Mouse (Mus musculus): ENCODE data around the gene Camk2g. TPM values are rescaled to one million over a fixed set of nuclear protein-coding genes. Genes with fewer than 3 reads are reported as not detected.
"Not testable (repeated sequence)": the region's sequence is repeated elsewhere in the genome, so short reads cannot be mapped to it uniquely, and the experiment has no call there.

Gene Camk2g
- polyA plus RNA-seq, 1 experiment from 2014 or later = 4.1 TPM

DNA sequence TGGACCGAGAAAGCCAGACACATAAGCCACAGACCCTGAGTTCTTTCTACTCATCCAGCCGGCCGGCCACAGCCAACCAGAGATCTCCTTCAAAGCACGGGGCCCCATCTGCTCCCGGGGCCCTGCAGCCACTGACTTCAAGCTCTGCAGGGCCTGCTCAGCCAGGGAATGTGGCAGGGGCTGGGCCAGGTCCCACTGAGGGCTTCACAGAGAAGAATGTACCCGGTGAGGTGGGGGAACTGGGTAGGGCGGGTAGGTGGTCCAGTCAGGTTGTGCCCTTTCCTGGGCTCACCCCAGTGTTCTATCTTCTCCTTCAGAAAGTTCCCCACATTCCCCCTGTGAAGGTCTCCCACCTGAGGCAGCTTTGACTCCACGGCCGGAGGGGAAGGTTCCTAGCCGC, 75.4 kb downstream of the Camk2g start:
- Histone ChIP-seq H3K27me3 (ENCODE audit: control insufficient read depth, insufficient read depth, low read depth, low read length) (no peaks in the 10 kb centered on the region), H3K4me2 (ENCODE audit: low read depth, low read length) (no peak overlapping the region), H3K36me3 (ENCODE audit: control insufficient read depth, insufficient read depth) (peaks cover 41% of the 10 kb centered on the region), H3K9me3 (replicated peaks; ENCODE audit: control insufficient read depth, low read length) (no peaks in the 10 kb centered on the region), H3K27ac (ENCODE audit: low read length) (no peak overlapping the region), H3K4me3 (ENCODE audit: low read depth, low read length) (no peak overlapping the region), H3K4me1 (ENCODE audit: control insufficient read depth, low read depth, low read length) (peaks cover 3% of the 10 kb centered on the region; the same call in 1 of the 2 replicates), H3K9ac (ENCODE audit: low read depth, low read length) (no peak overlapping the region)
- whole genome bisulfite sequencing (ENCODE audit: insufficient replicate concordance) = 78% methylated on average over 10 of the region's 10 CpGs
- ATAC-seq (ENCODE audit: low read depth) = no peak

- Histone ChIP-seq H3K4me3 (ENCODE audit: low read depth, low read length) (no peak overlapping the region), H3K9me3 (replicated peaks; ENCODE audit: control insufficient read depth, low read length) (no peaks in the 10 kb centered on the region), H3K9ac (ENCODE audit: low read depth, low read length) (no peak overlapping the region), H3K4me1 (ENCODE audit: control insufficient read depth, low read depth, low read length) (peaks cover 7% of the 10 kb centered on the region), H3K27me3 (ENCODE audit: control insufficient read depth, insufficient read depth, low read depth, low read length) (no peaks in the 10 kb centered on the region), H3K27ac (ENCODE audit: low read length) (no peak overlapping the region), H3K36me3 (ENCODE audit: control insufficient read depth, insufficient read depth) (peaks cover 24% of the 10 kb centered on the region), H3K4me2 (ENCODE audit: low read depth, low read length) (no peak overlapping the region)
- 63% methylated on average over 11 of the region's 11 CpGs for WGBS (ENCODE audit: insufficient replicate concordance)
- no peak for ATAC-seq (ENCODE audit: low read depth)
Observed at GRCm38 (mm10) chr14:20713832-20714231, 80.1 kb downstream of the Camk2g start.

- H3K9ac ChIP-seq (ENCODE audit: low read depth, low read length) = peak overlapping the region; percentile 92
- H3K27ac ChIP-seq (ENCODE audit: low read length) = no peak overlapping the region; the same call in 1 of the 2 replicates
- H3K4me3 ChIP-seq (ENCODE audit: low read depth, low read length) = peak overlapping the region; percentile 87
- no peak for ATAC-seq (ENCODE audit: low read depth)
- no peaks in the 10 kb centered on the region for H3K9me3 ChIP-seq (replicated peaks; ENCODE audit: control insufficient read depth, low read length)
- H3K27me3 ChIP-seq (ENCODE audit: control insufficient read depth, insufficient read depth, low read depth, low read length) = no peaks in the 10 kb centered on the region
- peaks cover 4% of the 10 kb centered on the region for H3K36me3 ChIP-seq (ENCODE audit: control insufficient read depth, insufficient read depth)
- WGBS (ENCODE audit: insufficient replicate concordance) = 19% methylated on average over 10 of the region's 10 CpGs
- H3K4me2 ChIP-seq (ENCODE audit: low read depth, low read length) = peak overlapping the region; percentile 90
- peaks cover 21% of the 10 kb centered on the region for H3K4me1 ChIP-seq (ENCODE audit: control insufficient read depth, low read depth, low read length)
Observed at GRCm38 (mm10) chr14:20708239-20708638, 85.6 kb downstream of the Camk2g start.

DNA sequence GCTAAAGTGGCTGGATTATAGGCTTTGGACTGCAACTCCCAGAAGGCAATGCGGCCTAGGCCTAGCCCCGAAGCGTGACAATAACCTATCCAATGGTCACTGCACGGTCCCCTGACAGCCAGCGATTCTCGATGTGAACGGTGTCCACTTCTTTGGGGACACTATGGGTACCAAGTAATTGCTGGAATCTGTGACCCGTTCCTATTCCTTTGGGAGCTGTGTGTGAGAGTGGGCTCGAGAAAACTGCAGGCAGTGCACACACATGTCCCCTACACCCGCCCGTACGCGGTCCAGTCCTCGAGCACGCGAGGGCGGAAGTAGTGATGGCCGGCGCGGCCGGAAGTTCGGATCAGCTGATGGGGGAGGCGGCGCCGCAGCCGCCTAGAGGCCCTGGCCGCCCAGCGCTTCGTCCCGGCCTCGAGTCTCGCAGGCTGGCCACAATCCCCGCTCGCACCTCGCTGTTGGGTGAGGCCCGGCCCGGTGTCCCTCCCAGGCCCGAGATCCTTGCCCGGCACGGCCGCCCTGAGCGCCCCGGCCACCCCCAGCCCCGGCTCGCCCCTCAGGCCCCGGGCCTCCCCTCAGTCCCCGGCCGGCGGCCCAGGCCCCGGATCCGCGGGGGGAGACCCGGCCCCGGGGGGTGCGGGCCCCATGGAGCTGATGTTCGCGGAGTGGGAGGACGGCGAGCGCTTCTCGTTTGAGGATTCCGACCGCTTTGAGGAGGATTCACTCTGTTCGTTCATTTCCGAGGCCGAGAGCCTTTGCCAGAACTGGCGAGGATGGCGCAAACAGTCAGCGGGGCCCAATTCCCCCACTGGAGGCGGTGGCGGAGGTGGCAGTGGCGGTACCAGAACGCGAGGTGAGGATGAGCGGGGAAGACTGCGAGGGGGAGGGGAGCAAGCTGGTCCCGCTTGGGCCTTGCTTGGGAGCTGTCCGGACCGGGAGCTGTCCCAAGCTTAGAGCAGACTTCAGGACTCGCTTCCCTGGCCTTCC, 86.4 kb downstream of the Camk2g start, which contains the start of gene Zswim8:
Zswim8 (plus strand) TSS at position 352 of the 990 bp plus-strand sequence.
- Histone ChIP-seq H3K36me3 (ENCODE audit: control insufficient read depth, insufficient read depth) (no peaks in the 10 kb centered on the region; the same call in 1 of the 2 replicates), H3K27ac (ENCODE audit: low read length) (peak within 1 kb of the TSS; percentile 83), H3K4me2 (ENCODE audit: low read depth, low read length) (peak within 1 kb of the TSS; percentile 90), H3K9ac (ENCODE audit: low read depth, low read length) (peak within 1 kb of the TSS; percentile 92), H3K4me3 (ENCODE audit: low read depth, low read length) (peak within 1 kb of the TSS; percentile 87), H3K27me3 (ENCODE audit: control insufficient read depth, insufficient read depth, low read depth, low read length) (no peaks in the 10 kb centered on the region), H3K4me1 (ENCODE audit: control insufficient read depth, low read depth, low read length) (peaks cover 21% of the 10 kb centered on the region), H3K9me3 (replicated peaks; ENCODE audit: control insufficient read depth, low read length) (no peaks in the 10 kb centered on the region)
- ATAC-seq (ENCODE audit: low read depth) = peak; percentile 89
- 1% methylated on average over 80 of the region's 80 CpGs for whole genome bisulfite sequencing (ENCODE audit: insufficient replicate concordance)

GRCm38 (mm10) chr14:20703461-20703860, 90.4 kb downstream of the Camk2g start:
- H3K27me3 ChIP-seq (ENCODE audit: control insufficient read depth, insufficient read depth, low read depth, low read length); H3K36me3 ChIP-seq (ENCODE audit: control insufficient read depth, insufficient read depth); ATAC-seq (ENCODE audit: low read depth); H3K9me3 ChIP-seq (replicated peaks; ENCODE audit: control insufficient read depth, low read length): not testable (repeated sequence)
- peak overlapping the region; percentile 95 for H3K27ac ChIP-seq (ENCODE audit: low read length)
- H3K4me3 ChIP-seq (ENCODE audit: low read depth, low read length) = peak overlapping the region; percentile 94
- H3K4me2 ChIP-seq (ENCODE audit: low read depth, low read length) = peak overlapping the region; percentile 78
- peak overlapping the region; percentile 89 for H3K9ac ChIP-seq (ENCODE audit: low read depth, low read length)
- H3K4me1 ChIP-seq (ENCODE audit: control insufficient read depth, low read depth, low read length) = peaks cover 28% of the 10 kb centered on the region
- WGBS (ENCODE audit: insufficient replicate concordance) = 9% methylated on average over 8 of the region's 8 CpGs

DNA sequence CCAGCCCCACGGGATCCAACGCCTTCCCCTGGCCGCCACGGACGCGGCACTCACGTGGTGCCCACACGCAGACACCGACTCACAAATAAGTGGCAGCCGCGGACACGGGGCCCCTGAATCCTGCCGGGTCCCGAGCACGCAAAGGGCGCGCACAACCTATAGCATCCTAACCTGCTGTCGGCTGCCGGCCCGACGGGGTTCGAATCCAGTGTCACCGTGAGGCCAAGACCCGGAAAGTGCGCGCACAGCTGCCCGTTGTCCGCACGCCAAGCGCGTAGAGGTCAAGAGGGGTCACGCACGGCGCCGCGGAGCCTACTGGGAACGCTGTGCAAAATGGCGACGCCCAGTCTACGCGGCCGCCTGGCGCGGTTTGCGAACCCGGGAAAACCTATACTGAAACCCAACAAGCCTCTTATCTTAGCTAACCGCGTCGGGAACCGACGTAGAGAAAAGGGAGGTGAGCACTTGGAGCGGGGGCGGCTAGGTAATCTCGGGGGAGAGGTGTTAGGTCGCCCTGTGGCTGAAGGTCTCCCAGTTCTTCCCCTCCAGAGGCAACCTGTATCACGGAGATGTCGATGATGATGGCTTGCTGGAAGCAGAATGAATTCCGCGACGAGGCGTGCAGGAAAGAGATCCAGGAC, 91.0 kb downstream of the Camk2g start, which contains the start of gene Chchd1:
Chchd1 (plus strand) TSS at position 266 of the 641 bp plus-strand sequence.
- Histone ChIP-seq H3K4me3 (ENCODE audit: low read depth, low read length) (peak within 1 kb of the TSS; percentile 94), H3K9ac (ENCODE audit: low read depth, low read length) (peak within 1 kb of the TSS; percentile 89), H3K27ac (ENCODE audit: low read length) (peak within 1 kb of the TSS; percentile 95), H3K27me3 (ENCODE audit: control insufficient read depth, insufficient read depth, low read depth, low read length) (no peaks in the 10 kb centered on the region), H3K36me3 (ENCODE audit: control insufficient read depth, insufficient read depth) (no peaks in the 10 kb centered on the region), H3K4me2 (ENCODE audit: low read depth, low read length) (peak within 1 kb of the TSS; percentile 78), H3K4me1 (ENCODE audit: control insufficient read depth, low read depth, low read length) (peaks cover 32% of the 10 kb centered on the region), H3K9me3 (replicated peaks; ENCODE audit: control insufficient read depth, low read length) (no peaks in the 10 kb centered on the region)
- ATAC-seq (ENCODE audit: low read depth) = peak; percentile 81
- WGBS (ENCODE audit: insufficient replicate concordance) = under 1% methylated on average over 61 of the region's 61 CpGs

GRCm38 (mm10) chr14:20702096-20702740, 91.7 kb downstream of the Camk2g start:
- Histone ChIP-seq H3K36me3 (ENCODE audit: control insufficient read depth, insufficient read depth) (no peaks in the 10 kb centered on the region), H3K4me2 (ENCODE audit: low read depth, low read length) (peak overlapping the region; percentile 78), H3K27ac (ENCODE audit: low read length) (peak overlapping the region; percentile 95), H3K9ac (ENCODE audit: low read depth, low read length) (peak overlapping the region; percentile 89), H3K4me1 (ENCODE audit: control insufficient read depth, low read depth, low read length) (peaks cover 37% of the 10 kb centered on the region), H3K4me3 (ENCODE audit: low read depth, low read length) (peak overlapping the region; percentile 94), H3K9me3 (replicated peaks; ENCODE audit: control insufficient read depth, low read length) (no peaks in the 10 kb centered on the region), H3K27me3 (ENCODE audit: control insufficient read depth, insufficient read depth, low read depth, low read length) (no peaks in the 10 kb centered on the region)
- peak; percentile 5; the same call in 1 of the 2 replicates for ATAC-seq (ENCODE audit: low read depth)
- WGBS (ENCODE audit: insufficient replicate concordance) = 9% methylated on average over 15 of the region's 15 CpGs

- peak overlapping the region; percentile 78 for H3K4me2 ChIP-seq (ENCODE audit: low read depth, low read length)
- H3K9ac ChIP-seq (ENCODE audit: low read depth, low read length) = peak overlapping the region; percentile 16
- 68% methylated on average over 8 of the region's 8 CpGs for WGBS (ENCODE audit: insufficient replicate concordance)
- H3K27ac ChIP-seq (ENCODE audit: low read length) = no peak overlapping the region
- peaks cover 43% of the 10 kb centered on the region for H3K4me1 ChIP-seq (ENCODE audit: control insufficient read depth, low read depth, low read length)
- H3K4me3 ChIP-seq (ENCODE audit: low read depth, low read length) = peak overlapping the region; percentile 94
- no peaks in the 10 kb centered on the region for H3K27me3 ChIP-seq (ENCODE audit: control insufficient read depth, insufficient read depth, low read depth, low read length)
- no peak for ATAC-seq (ENCODE audit: low read depth)
- H3K9me3 ChIP-seq (replicated peaks; ENCODE audit: control insufficient read depth, low read length) = no peaks in the 10 kb centered on the region
- H3K36me3 ChIP-seq (ENCODE audit: control insufficient read depth, insufficient read depth) = no peaks in the 10 kb centered on the region
Observed at GRCm38 (mm10) chr14:20701554-20701953, 92.3 kb downstream of the Camk2g start.
